Mouse (Mus musculus) cerebellum, adult 11 months (tissue): Measurements from ENCODE around the gene Stat5b.

ENCODE experiments used
- DNase-seq: peaks from one replicate; pipeline ENCODE4 v3.0.0; 2022

Stat5b gene

DNA sequence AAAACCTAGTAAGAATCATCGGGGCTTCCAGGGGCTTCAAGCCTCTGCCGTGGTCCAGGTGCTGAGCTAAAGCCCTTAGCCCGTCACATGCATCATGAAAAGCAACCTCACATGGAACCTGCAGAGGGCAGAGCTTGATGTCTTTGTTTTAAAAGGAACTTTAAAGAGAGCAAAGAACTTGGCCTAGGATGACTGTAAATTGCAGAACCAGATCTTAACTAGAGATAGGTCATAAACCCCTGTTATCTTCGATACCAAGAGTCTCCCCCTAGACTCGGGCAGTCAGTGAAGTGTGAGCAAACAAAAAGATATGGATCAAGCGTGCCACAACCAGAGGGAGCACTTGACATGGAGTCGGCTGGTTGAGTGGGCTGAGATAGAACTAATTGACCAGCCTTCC is 15.1 kb upstream of the Stat5b start:
- DNase-seq, result no peak

DNA sequence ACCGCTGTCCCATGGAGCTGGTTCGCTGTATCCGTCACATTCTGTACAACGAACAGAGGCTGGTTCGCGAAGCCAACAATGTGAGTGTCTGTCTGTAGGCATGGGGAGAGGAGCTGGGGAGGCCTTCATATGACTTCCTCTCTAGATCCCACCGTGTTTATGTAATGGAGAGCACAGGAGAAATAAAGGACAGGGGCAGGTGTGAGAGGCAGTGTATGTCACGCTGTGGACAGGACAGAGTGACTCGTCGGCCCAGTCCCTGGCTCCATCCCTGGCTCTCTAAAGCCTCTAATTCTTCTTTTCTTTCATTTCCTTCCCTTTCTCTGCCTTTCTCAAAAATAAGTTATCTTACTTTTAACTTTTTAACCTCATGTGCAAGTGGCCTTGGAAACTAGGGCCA is 12.6 kb upstream of the Stat5b start:
- no peak for DNase-seq

- no peak for DNase-seq
Measured at GRCm38 (mm10) chr11:100861836-100862235, 11.3 kb upstream of the Stat5b start.

- no peak for DNase-seq
Measured at GRCm38 (mm10) chr11:100861335-100861734, 10.8 kb upstream of the Stat5b start.

DNA sequence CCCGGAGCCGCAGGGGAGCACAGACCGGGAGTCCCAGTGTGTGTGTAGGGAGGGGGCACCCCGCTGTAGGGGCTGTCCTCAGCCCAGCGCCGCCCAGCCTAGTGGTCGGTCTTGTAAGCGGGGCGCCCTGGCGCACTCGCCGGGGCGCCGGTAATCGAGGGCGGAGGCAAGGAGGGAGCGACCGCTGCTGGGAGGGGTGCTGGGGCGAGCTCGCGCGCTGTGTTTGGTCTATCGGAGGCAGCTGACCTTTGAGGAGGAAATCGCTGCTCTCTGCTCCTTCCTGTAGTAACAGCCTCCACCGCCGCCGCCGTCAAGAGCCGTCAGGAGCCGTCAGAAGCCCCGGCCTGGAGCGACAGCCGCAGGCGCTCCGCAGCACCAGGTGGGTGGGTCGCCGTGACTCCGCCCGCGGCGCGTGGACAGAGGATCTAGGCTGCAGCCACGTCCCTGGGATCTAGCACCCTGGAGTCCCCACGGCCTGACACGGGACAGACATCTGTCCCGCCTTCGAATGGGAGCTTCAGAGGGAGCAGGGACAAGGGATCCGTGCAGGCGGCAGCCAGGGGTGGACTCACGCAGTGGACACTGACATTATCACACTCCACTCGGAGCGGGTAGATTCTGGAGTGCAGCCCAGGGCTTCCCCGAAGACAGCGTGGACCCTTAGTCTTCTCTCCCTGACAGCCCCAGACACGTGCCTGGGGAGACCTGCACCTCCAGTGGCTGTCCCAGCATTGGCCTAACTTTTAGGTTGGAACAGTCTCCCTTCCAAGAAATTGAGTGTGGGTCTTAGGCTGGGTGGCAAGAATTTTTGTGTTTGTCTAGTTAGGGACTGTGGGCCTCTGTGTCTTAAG is 9.9 kb upstream of the Stat5b start:
- no peak for DNase-seq

- DNase-seq, result no peak
Measured at GRCm38 (mm10) chr11:100859579-100860075, 9.1 kb upstream of the Stat5b start.

- DNase-seq, result no peak
Measured at GRCm38 (mm10) chr11:100858935-100859578, 8.5 kb upstream of the Stat5b start, which contains the start of gene Stat5a. Stat5a (plus strand) TSS chr11:100859351.

DNA sequence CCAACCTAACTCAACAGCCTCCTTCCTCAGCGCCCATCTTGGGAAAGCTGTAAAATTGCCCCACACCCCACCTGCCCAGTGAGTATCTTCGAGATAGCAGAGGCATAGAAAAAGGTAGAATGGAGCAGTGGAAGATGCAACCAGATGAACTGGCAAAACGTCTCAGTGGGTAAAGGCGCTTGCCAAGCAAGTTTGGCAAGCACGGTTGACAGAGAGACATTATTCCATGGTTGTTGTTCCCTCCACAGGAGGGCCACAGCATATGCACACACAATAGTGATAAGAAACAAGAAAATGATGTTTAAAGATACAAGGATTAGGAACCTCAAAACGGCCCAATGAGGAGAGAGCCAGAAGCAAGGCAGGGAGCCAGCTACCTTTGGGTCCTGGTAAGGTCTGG is 7.4 kb upstream of the Stat5b start:
- DNase-seq, result no peak

DNA sequence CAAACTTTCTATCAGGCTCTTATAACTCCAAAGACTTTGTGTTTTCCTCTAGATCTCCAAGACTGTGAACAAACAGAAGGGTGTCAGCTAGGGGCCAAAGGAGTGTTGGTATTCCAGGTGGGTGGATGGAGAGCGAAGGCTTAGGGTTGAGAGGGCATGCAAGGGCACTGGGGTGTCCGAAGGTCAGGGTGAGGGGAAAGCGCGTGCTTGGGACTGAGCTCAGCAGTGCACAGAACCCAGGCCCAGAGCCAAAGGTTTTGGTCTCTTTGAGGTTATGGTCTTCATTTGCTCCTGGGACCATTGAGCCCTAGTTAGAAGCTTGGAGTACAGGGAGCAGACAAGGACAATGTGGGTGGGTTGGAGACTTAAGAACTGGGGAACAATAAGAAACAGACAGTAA is 4.7 kb upstream of the Stat5b start:
- no peak for DNase-seq

DNA sequence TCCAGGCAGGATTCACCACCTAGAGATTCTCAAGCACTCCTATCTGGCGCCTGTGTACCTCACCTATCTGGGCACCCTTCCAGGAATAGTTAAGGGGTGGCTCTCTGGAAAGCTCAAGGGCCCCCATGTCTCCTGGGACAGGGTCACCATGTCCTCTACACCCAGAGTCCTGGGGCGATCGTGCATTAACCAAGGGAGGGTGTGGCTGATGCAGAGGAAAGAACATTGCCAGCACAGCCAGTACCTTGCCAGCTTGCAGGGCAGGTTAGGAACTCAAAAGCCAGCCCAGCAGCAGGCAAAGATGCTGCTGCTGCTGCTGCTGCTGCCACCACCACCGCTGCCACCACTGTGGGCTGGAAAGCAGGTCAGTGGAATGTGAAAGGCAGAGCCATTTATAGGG is 3.7 kb upstream of the Stat5b start:
- no peak for DNase-seq

DNA sequence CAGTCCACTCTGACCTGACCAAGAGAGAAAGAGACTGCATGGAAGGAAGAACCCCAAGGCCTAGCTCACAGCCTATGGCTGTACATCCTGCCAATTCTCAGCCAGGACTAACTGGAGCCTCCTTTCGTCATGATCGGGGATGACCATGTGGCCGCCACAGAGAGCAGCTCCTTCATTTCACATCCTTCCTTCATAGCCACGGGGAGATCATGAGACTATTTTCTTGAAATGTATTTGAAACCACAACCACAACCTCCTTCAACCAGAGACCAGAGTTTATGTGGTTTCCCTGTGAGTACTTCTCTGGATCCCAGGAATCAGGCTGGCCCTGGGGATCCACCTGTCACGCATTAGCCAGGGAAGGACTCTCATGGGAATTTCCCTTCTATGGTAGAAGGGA is 2.5 kb upstream of the Stat5b start:
- no peak for DNase-seq

GRCm38 (mm10) chr11:100852088-100852487 is 1.6 kb upstream of the Stat5b start:
- no peak for DNase-seq

GRCm38 (mm10) chr11:100850778-100851528 is 429 bp upstream of the Stat5b start:
- DNase-seq, result no peak

GRCm38 (mm10) chr11:100849456-100850037 is 977 bp downstream of the Stat5b start:
- no peak for DNase-seq

DNA sequence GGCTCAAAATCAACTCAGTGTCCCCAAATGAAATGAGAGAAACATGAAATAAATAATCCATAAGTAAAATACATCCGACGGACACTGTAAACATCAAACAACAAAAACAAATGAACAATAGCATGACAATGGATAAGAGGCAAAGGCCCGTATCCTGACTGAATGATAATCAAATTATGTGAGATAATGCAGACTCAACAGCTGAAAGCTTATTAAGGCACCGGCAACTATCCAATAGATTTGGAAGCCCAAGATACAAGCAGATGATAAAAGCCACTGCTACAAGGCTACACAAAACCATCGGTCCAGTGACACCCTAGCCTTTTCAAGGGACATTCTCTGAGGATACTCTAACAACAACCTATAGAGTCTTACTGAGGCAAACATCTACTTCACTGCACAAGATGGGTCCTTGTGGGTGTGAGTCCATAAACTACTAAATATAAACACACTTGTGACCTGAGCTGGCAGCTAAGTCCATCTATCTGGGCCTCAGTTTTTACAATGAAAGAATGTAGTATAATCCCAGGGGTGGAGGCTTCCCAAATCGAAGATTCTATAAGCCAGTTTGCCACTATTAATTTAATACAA is 1.6 kb downstream of the Stat5b start:
- no peak for DNase-seq

GRCm38 (mm10) chr11:100848080-100848479 is 2.4 kb downstream of the Stat5b start:
- no peak for DNase-seq

DNA sequence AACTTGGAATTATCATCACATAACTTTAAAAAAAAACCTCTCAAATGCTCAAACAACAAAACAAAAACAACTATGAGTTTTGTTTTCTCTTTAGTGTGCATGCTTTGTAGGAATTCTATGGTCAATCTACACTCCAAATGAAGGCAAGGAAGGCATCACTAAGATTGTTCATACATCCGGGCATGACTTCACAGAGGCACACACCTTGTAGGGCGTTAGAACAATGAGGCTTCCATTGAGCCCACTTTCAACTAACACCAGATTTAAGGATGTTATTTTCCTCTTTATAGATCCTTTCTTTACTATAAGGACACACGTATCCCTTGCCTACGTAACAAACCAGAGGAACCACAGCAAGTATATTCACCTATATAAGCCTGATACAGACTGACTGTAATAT is 3.0 kb downstream of the Stat5b start:
- no peak for DNase-seq

DNA sequence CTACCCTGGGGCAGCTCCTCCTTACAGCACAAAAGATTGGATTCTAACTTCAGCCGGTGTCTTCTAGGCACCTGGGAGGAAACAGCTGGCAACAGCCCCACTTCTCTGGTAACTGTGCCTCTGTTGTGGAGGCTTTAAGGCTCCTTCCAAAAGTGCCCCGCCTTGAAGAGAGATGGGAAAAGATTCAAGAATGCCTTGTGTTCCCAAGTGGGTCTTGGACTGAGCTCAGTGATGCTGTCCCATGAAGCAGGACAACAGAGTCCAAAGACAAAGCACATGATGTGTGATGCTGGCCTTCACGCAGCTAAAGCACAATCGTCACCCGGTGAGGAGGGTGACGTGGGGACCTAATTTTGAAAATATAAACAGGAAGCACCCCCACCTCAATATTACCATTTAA is 4.7 kb downstream of the Stat5b start:
- no peak for DNase-seq

DNA sequence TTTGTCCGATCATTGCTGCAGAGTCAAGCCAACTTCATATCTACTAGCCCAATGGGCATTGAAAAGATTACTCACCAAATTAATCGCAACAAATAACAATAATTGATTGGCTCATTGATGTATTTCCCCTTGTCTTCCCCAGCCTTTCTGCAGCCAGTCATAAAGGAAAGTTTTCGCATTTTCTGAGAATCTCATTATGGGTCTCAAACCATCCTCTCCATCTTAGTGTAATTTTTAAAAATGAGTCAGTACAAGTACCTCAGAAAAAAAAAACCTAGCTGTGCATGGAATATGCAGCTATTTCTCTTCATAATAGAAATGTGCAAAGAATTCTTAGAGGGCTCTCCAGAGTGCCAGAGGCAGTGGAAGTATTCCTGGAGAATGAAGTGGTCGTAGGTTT is 6.4 kb downstream of the Stat5b start:
- DNase-seq, result no peak

GRCm38 (mm10) chr11:100843070-100843669 is 7.4 kb downstream of the Stat5b start:
- DNase-seq, result no peak

DNA sequence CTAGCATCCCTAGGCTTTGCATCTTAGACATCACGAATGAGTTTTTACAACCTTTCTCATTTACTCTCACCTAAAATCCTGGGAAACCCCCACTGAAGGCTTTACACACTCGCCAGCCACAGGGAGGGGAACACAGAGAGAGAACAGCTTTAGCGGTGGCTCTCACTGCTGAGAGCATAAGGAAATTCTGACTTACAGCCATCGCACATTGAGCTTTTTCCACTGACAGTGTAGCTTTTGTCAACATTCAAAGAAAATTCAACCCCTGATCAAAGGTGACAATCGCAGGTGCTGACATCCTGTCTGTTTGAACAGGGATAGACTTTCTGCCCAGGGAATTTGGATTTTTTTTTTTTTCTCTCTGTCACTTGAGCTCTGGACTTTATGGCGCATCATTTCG is 8.5 kb downstream of the Stat5b start:
- DNase-seq, result no peak

GRCm38 (mm10) chr11:100840866-100841265 is 9.7 kb downstream of the Stat5b start:
- no peak for DNase-seq
